Mouse (Mus musculus) testis, adult 2 months (tissue): ENCODE data around the gene Cyp2d9.
"Not testable (repeated sequence)": the region's sequence is repeated elsewhere in the genome, so short reads cannot be mapped to it uniquely, and the experiment has no call there.

Experiments
- CTCF ChIP-seq: fragments of 200-500 bp; IDR thresholded peaks from 2 replicates; pipeline ENCODE4 v1.5.1; 2012; ENCODE audit warnings: low read depth, mild to moderate bottlenecking, inconsistent platforms, low read length, moderate library complexity; ENCODE audit not compliant: control insufficient read depth, insufficient read depth, insufficient replicate concordance
- POLR2A ChIP-seq: fragments of 200-500 bp; IDR thresholded peaks from 2 replicates; pipeline ENCODE4 v1.6.1; 2012; ENCODE audit warnings: low read depth, mild to moderate bottlenecking, inconsistent platforms, low read length, moderate library complexity; ENCODE audit not compliant: control insufficient read depth

- TF ChIP-seq POLR2A, CTCF: not testable (repeated sequence)
These were observed 18.9 kb downstream of the Cyp2d9 start for GRCm38 (mm10) chr15:82452133-82452532.
